Mouse (Mus musculus) thymus, adult 2 months (tissue): ENCODE measurements around the gene Zdhhc18. TPM values are rescaled to one million over a fixed set of nuclear protein-coding genes. Genes with fewer than 3 reads are reported as not detected.
A peak's percentile ranks its signal among the peaks of the same experiment; 100 is the strongest.

Experiments used
- DNase-seq: peaks from one replicate; pipeline ENCODE4 v3.0.0; 2021
- H3K27ac ChIP-seq: fragments of 200-500 bp; 2 replicates; pipeline ENCODE4 v1.5.1; 2012; ENCODE audit warnings: low read length, control low read depth; ENCODE audit not compliant: control insufficient read depth, insufficient read depth
- H3K27me3 ChIP-seq: fragments of 200-500 bp; 2 replicates; pipeline ENCODE4 v1.6.1; 2012; ENCODE audit warnings: mild to moderate bottlenecking, low read length, moderate library complexity, mixed read lengths; ENCODE audit not compliant: control insufficient read depth, insufficient read depth
- H3K36me3 ChIP-seq: fragments of 200-500 bp; 2 replicates; pipeline ENCODE4 v1.6.1; 2012; ENCODE audit warnings: mild to moderate bottlenecking, low read length, moderate library complexity; ENCODE audit not compliant: control insufficient read depth, insufficient read depth
- H3K4me1 ChIP-seq: fragments of 200-500 bp; replicated peaks from 2 replicates; pipeline ENCODE4 v1.6.1; 2012; ENCODE audit warnings: low read length; ENCODE audit not compliant: control insufficient read depth, insufficient read depth
- H3K4me3 ChIP-seq: fragments of 200-500 bp; 2 replicates; pipeline ENCODE4 v1.5.1; 2012; ENCODE audit warnings: mild to moderate bottlenecking, low read length, control low read depth, moderate library complexity; ENCODE audit not compliant: control insufficient read depth, insufficient read depth
- CTCF ChIP-seq: fragments of 200-500 bp; IDR thresholded peaks from 2 replicates; pipeline ENCODE4 v1.5.1; 2012; ENCODE audit warnings: mild to moderate bottlenecking, control low read depth, low read length, moderate library complexity, borderline replicate concordance; ENCODE audit not compliant: control insufficient read depth, poor library complexity, insufficient read depth; ENCODE audit errors: extremely low read depth
- POLR2A ChIP-seq: fragments of 200-500 bp; IDR thresholded peaks from 2 replicates; pipeline ENCODE4 v1.6.1; 2012; ENCODE audit warnings: mild to moderate bottlenecking, low read length, control low read depth, moderate library complexity; ENCODE audit not compliant: control insufficient read depth, poor library complexity, insufficient read depth; ENCODE audit errors: extremely low read depth
- WGBS: fragments of 180-500 bp; shearing (Covaris S2); methylation state at CpG from one replicate; pipeline ENCODE4 v1.1.7; 2018; 5-methylcytosine and 5-hydroxymethylcytosine counted together
- polyA plus RNA-seq: library from polyadenylated mRNA; depleted of rRNA; stranded (reverse); fragments of >200 nt; gene quantifications from 2 replicates; pipeline ENCODE4 v1.2.3, GENCODE M21; 2012

Zdhhc18 gene
- polyA plus RNA-seq, 1 experiment = 150 TPM

GRCm38 (mm10) chr4:133680206-133680786, 30.3 kb upstream of the Zdhhc18 start:
- Histone ChIP-seq H3K27ac (no peak overlapping the region), H3K4me1 (no peaks in the 10 kb centered on the region), H3K27me3 (no peaks in the 10 kb centered on the region), H3K4me3 (no peak overlapping the region), H3K36me3 (peaks cover 60% of the 10 kb centered on the region)
- 93% methylated on average over 14 of the region's 14 CpGs for WGBS
- no peak for DNase-seq
- no peak for TF ChIP-seq CTCF
- TF ChIP-seq POLR2A = no peak

GRCm38 (mm10) chr4:133679629-133680028, 29.7 kb upstream of the Zdhhc18 start:
- no peak overlapping the region for H3K4me3 ChIP-seq
- TF ChIP-seq POLR2A (no peak), CTCF (no peak)
- H3K27me3 ChIP-seq = no peaks in the 10 kb centered on the region
- no peak for DNase-seq
- H3K36me3 ChIP-seq = peaks cover 53% of the 10 kb centered on the region
- no peak overlapping the region for H3K27ac ChIP-seq
- WGBS = 84% methylated on average over 7 of the region's 7 CpGs
- H3K4me1 ChIP-seq = no peaks in the 10 kb centered on the region

GRCm38 (mm10) chr4:133677266-133677665, 27.3 kb upstream of the Zdhhc18 start:
- TF ChIP-seq POLR2A (no peak), CTCF (no peak)
- WGBS = 81% methylated on average over 7 of the region's 7 CpGs
- peaks cover 32% of the 10 kb centered on the region for H3K36me3 ChIP-seq
- no peak overlapping the region for H3K27ac ChIP-seq
- H3K4me1 ChIP-seq = peaks cover 13% of the 10 kb centered on the region
- DNase-seq = no peak
- no peaks in the 10 kb centered on the region for H3K27me3 ChIP-seq
- H3K4me3 ChIP-seq = no peak overlapping the region

- 66% methylated on average over 3 of the region's 3 CpGs for WGBS
- peaks cover 15% of the 10 kb centered on the region for H3K4me1 ChIP-seq
- TF ChIP-seq CTCF (no peak), POLR2A (no peak)
Measured at GRCm38 (mm10) chr4:133676189-133676588, 26.2 kb upstream of the Zdhhc18 start.

GRCm38 (mm10) chr4:133675594-133676016, 25.7 kb upstream of the Zdhhc18 start:
- no peaks in the 10 kb centered on the region for H3K27me3 ChIP-seq
- WGBS = 57% methylated on average over 5 of the region's 5 CpGs
- TF ChIP-seq CTCF = no peak
- no peak for TF ChIP-seq POLR2A
- H3K4me1 ChIP-seq = peaks cover 15% of the 10 kb centered on the region
- no peak for DNase-seq
- no peak overlapping the region for H3K27ac ChIP-seq
- H3K4me3 ChIP-seq = no peak overlapping the region
- peaks cover 16% of the 10 kb centered on the region for H3K36me3 ChIP-seq

More at GRCm38 (mm10) chr4:133676189-133676588, 26.2 kb upstream of the Zdhhc18 start:
- no peak for DNase-seq
- H3K36me3 ChIP-seq = peaks cover 21% of the 10 kb centered on the region
- H3K4me3 ChIP-seq = no peak overlapping the region
- H3K27ac ChIP-seq = no peak overlapping the region
- no peaks in the 10 kb centered on the region for H3K27me3 ChIP-seq

DNA sequence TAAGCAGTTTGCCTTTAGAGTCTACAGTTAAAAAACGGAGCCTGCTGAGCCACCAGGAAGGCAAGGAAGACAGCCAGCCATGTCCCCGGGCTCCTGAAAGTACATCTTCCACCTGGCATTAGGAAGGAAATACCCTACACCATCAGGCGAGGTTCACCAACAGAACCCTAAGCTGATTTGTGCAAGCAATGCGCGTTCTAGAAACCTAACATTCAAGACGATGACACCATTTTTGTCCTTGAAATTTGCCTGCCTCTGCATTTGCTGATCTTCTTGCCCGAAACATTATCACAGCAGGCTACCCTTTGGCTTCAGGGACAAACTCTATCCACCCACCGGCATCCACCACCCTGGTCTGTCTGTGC, 24.4 kb upstream of the Zdhhc18 start:
- no peak for DNase-seq
- 0 out of 2 replicates have a peak, but pooled peaks cover 5% of the 10 kb centered on the region for H3K36me3 ChIP-seq
- no peaks in the 10 kb centered on the region for H3K27me3 ChIP-seq
- H3K4me1 ChIP-seq = peaks cover 15% of the 10 kb centered on the region
- peak overlapping the region; percentile 27; the same call in 1 of the 2 replicates for H3K27ac ChIP-seq
- H3K4me3 ChIP-seq = no peak overlapping the region
- TF ChIP-seq POLR2A (no peak), CTCF (no peak)
- 22% methylated on average over 8 of the region's 8 CpGs for WGBS
